Mouse (Mus musculus): Measurements from ENCODE around the gene Olfr774.
"Not testable (repeated sequence)": the region's sequence is repeated elsewhere in the genome, so short reads cannot be mapped to it uniquely, and the experiment has no call there.

Olfr774 gene

GRCm38 (mm10) chr10:129235904-129236303 is at the start of gene Olfr774:
TSS of gene Olfr774 (plus strand) at chr10:129236204.
- no peak for DNase-seq (ENCODE audit: low spot score)

DNA sequence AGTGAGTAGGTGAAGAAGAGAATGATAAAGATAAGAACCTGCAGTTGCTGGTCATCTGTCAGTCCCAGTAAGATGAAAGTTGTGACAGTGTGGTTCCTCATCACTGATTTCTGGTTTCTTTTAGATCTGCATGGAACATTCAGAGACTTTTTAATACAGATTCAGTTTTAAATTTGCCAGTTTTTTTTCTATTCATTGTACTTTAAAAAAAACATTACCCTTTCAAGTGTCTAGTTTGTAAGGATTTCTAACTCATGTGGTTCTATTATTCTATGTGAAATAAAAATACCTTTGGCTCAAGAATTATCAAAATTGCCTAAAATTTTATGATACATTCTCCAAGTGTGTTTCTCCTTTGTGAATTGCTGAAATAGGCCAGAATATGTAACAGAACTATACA is 48.7 kb upstream of the Olfr774 start, which contains the start of gene Olfr773:
Gene Olfr773 (minus strand): TSS at position 101 of the 400 bp plus-strand sequence.
- DNase-seq (ENCODE audit: low spot score), result not testable (repeated sequence)

GRCm38 (mm10) chr10:129230737-129231136 is 5.3 kb upstream of the Olfr774 start:
- DNase-seq (ENCODE audit: low spot score), result no peak

DNA sequence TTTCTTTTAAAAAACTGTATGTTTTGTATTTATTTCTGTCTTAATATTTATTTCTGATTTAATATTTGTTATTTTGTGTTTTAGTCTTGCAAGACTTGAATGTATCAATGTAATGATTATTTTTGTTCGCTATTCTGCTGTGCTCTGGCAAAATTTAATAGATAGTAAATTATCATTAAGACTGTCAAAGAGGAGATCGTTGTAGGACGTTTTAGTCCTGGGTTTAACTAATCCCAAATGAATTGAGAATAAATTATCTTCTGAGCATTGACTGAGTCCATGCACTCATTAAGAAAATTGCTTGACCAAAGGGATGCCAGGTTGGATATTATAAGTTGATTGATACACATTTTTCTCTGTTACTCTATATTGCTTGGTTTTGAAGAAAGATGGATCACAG is 12.1 kb downstream of the Olfr774 start, which contains the start of gene Olfr775:
Gene Olfr775 (plus strand): TSS at position 301 of the 400 bp plus-strand sequence.
- no peak for DNase-seq (ENCODE audit: low spot score)

GRCm38 (mm10) chr10:129258827-129259226 is 22.8 kb downstream of the Olfr774 start, which contains the start of gene Olfr776:
TSS of gene Olfr776 (plus strand) at chr10:129259127.
- DNase-seq (ENCODE audit: low spot score), result no peak

DNA sequence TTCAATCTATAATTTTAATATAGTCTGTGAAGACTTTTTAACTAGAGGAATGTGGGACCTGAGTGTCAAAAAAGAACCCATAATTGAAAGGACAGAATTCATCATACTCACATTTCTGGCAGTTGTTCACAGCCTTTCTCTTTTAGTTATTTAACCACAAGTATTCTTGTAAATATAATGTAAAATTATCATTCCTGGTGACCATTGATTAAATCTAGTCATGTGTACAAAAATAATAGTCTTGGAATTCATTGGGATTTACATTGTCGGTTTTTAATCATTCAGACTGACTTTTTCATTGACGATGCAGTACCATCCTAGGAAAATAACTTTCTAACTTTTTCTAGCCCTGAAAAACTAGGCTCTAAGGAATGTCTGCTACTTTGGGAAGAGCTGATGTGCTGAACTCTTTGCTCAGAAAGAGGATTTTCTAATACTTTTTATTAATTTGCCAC is 35.1 kb downstream of the Olfr774 start, which contains the start of gene Olfr777:
Gene Olfr777 (minus strand): TSS at position 405 of the 455 bp plus-strand sequence.
- no peak for DNase-seq (ENCODE audit: low spot score)

All from testis, postnatal 14 days (tissue).